Mouse (Mus musculus) hindbrain, embryonic 13.5 days (tissue): ENCODE results near the gene Igfbp2. TPM values are rescaled to one million over a fixed set of nuclear protein-coding genes. Genes with fewer than 3 reads are reported as not detected.
A peak's percentile ranks its signal among the peaks of the same experiment; 100 is the strongest.

Source experiments
- ATAC-seq: fragments of 200-750 bp; cut with Nextera tagmentation; 2 replicates; pipeline ENCODE4 v1.8.0; 2017; ENCODE audit warnings: moderate TSS enrichment; ENCODE audit not compliant: low FRiP score
- H3K27ac ChIP-seq: fragments of 300-500 bp; sonication (generic); 2 replicates; pipeline ENCODE4 v1.5.1; 2015; ENCODE audit warnings: inconsistent platforms, mild to moderate bottlenecking, moderate library complexity
- H3K27me3 ChIP-seq: fragments of 300-500 bp; sonication (generic); 2 replicates; pipeline ENCODE4 v1.6.1; 2015; ENCODE audit warnings: mild to moderate bottlenecking, inconsistent platforms
- H3K36me3 ChIP-seq: fragments of 300-500 bp; sonication (generic); 2 replicates; pipeline ENCODE4 v1.6.1; 2015; ENCODE audit warnings: mild to moderate bottlenecking, inconsistent platforms
- H3K4me1 ChIP-seq: fragments of 300-500 bp; sonication (generic); replicated peaks from 2 replicates; pipeline ENCODE4 v1.6.1; 2015; ENCODE audit warnings: inconsistent platforms
- H3K4me2 ChIP-seq: fragments of 300-500 bp; sonication (generic); 2 replicates; pipeline ENCODE4 v1.6.1; 2015; ENCODE audit warnings: inconsistent platforms, mild to moderate bottlenecking, moderate library complexity
- H3K4me3 ChIP-seq: fragments of 300-500 bp; sonication (generic); 2 replicates; pipeline ENCODE4 v1.5.1; 2015; ENCODE audit warnings: mild to moderate bottlenecking, inconsistent platforms
- H3K9ac ChIP-seq: fragments of 300-500 bp; sonication (generic); 2 replicates; pipeline ENCODE4 v1.6.1; 2015; ENCODE audit warnings: mild to moderate bottlenecking, inconsistent platforms
- H3K9me3 ChIP-seq: fragments of 300-500 bp; sonication (generic); 2 replicates; pipeline ENCODE4 v1.6.1; 2016; ENCODE audit warnings: inconsistent platforms
- WGBS: fragments of 180-500 bp; shearing (Covaris S2); methylation state at CpG from one replicate; pipeline ENCODE4 v1.1.7; 2015; 5-methylcytosine and 5-hydroxymethylcytosine counted together
- polyA plus RNA-seq: library from polyadenylated mRNA; unstranded; fragments of >200 nt; fragmentation: Nextera tagmentation; extraction: Ambion mirVana; gene quantifications from 2 replicates; pipeline ENCODE4 v1.2.1, GENCODE M21; 2015

The Igfbp2 gene
- polyA plus RNA-seq, 1 experiment from 2014 or later: 465 TPM

DNA sequence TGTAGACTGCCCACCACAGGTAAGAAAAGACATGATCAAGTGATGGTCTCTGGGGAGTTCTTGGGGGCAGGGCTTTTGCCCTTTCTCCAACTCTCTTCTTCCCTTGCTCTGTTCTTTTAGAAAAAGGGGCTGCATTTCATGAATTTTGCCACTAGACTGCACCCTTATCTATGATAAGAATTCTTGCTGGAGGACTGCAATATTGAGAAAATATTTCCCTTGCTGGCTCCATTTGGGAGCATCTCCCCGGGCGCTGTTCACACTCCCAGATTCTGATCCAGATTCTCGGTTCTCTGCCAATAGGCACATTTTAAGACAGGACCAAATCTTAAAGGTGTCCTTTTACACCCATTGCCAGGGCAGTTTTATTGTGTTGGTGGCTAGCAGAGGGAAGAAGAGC lies 51.8 kb downstream of the Igfbp2 start:
- H3K27me3 ChIP-seq: peaks cover 50% of the 10 kb centered on the region
- H3K36me3 ChIP-seq: no peaks in the 10 kb centered on the region
- 50% methylated on average over 3 of the region's 3 CpGs for WGBS
- H3K4me1 ChIP-seq: peaks cover 45% of the 10 kb centered on the region
- no peak overlapping the region for H3K27ac ChIP-seq
- H3K9ac ChIP-seq: no peak overlapping the region
- H3K4me2 ChIP-seq: peak overlapping the region; percentile 95; the same call in 1 of the 2 replicates
- no peaks in the 10 kb centered on the region for H3K9me3 ChIP-seq
- no peak for ATAC-seq
- no peak overlapping the region for H3K4me3 ChIP-seq

DNA sequence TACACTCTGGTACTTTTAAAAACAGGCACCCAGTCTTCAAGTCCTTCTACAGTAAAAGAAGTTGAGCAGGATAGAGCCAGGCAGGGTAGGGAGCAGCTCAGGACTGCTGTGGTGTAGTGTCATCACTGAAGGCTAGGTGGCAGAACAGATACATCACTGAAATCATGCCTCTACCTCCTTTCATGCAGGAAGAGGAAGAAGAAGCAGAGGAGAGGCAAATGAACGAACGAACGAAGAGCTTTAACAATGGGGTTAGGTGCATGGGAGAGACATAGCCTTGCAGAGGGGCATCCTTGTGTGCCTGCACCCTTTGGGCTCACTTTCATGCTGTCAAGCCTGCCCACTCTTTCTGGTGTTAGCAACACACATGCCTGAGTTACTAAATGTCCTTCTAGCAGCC lies 53.6 kb downstream of the Igfbp2 start:
- WGBS: 10% methylated on average over 3 of the region's 3 CpGs
- peaks cover 33% of the 10 kb centered on the region for H3K4me1 ChIP-seq
- no peak for ATAC-seq

DNA sequence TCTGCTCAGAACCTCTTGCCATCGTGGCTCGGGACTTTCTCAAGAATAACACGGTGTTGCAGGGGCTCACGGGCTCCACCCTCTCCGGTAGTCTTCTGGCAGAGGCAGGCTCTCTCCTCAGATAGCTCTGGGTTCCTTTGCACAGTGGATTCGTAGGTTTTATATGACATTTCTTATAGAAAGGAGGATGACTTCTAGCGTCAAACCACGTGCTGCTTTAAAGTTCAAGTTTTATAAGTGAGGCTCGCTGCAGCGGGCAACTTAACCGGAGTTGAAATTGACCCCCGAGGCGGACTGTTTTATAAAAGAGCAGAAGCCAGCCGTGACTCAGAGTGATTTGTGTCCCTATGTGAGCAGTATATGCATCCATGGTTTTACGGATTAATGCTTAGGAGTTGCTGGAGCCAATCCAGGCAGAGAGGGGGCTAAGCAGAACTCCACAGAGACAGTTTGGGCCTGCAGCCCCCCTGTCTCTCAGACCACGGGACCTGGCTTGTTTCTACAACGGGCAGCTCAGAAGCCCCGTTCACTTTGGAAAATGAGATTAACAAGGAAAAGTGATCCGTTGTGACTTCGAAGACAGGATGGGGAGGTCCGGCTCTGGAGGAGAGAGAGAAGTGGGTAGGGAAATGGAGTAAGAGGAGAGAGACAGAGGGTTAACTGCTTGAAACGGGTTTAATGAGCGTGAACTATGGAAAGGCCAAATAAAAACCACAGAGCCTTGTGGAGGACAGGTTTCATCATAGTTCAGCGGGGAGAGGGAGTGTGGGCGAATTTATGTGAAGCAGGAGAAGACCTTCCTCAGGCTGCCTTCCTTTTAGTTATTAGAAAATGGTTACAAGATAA lies 54.4 kb downstream of the Igfbp2 start:
- Histone ChIP-seq H3K36me3 (no peaks in the 10 kb centered on the region), H3K4me1 (peaks cover 25% of the 10 kb centered on the region), H3K27me3 (peaks cover 38% of the 10 kb centered on the region), H3K9me3 (no peaks in the 10 kb centered on the region), H3K27ac (no peak overlapping the region), H3K4me3 (no peak overlapping the region), H3K4me2 (peak overlapping the region; percentile 43), H3K9ac (no peak overlapping the region)
- no peak for ATAC-seq
- WGBS: 62% methylated on average over 25 of the region's 25 CpGs

More for the DNA sequence above, 53.6 kb downstream of the Igfbp2 start:
- Histone ChIP-seq H3K27ac (no peak overlapping the region), H3K36me3 (no peaks in the 10 kb centered on the region), H3K4me2 (peak overlapping the region; percentile 43), H3K27me3 (peaks cover 46% of the 10 kb centered on the region), H3K9me3 (no peaks in the 10 kb centered on the region), H3K4me3 (peak overlapping the region; percentile 19; the same call in 1 of the 2 replicates), H3K9ac (no peak overlapping the region)

DNA sequence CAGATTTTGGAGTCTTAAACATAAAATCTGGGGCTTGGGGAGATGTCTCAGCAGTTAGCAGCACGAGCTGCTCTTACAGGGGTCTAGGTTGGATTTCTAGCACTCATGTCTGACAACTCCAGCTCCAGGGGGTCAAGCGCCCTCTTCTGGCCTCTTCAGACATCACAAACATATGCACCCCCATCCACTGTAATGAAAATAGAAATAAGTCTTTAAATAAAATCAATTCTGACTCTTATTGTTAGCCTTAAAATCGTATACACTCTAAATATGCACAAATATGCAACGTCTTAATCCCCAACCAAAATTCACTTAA lies 55.0 kb downstream of the Igfbp2 start:
- 57% methylated on average over 4 of the region's 4 CpGs for WGBS
- peaks cover 32% of the 10 kb centered on the region for H3K27me3 ChIP-seq
- H3K9ac ChIP-seq: no peak overlapping the region
- H3K9me3 ChIP-seq: no peaks in the 10 kb centered on the region
- no peak for ATAC-seq
- peaks cover 19% of the 10 kb centered on the region for H3K4me1 ChIP-seq
- no peak overlapping the region for H3K4me2 ChIP-seq
- H3K4me3 ChIP-seq: no peak overlapping the region
- no peaks in the 10 kb centered on the region for H3K36me3 ChIP-seq
- no peak overlapping the region for H3K27ac ChIP-seq

DNA sequence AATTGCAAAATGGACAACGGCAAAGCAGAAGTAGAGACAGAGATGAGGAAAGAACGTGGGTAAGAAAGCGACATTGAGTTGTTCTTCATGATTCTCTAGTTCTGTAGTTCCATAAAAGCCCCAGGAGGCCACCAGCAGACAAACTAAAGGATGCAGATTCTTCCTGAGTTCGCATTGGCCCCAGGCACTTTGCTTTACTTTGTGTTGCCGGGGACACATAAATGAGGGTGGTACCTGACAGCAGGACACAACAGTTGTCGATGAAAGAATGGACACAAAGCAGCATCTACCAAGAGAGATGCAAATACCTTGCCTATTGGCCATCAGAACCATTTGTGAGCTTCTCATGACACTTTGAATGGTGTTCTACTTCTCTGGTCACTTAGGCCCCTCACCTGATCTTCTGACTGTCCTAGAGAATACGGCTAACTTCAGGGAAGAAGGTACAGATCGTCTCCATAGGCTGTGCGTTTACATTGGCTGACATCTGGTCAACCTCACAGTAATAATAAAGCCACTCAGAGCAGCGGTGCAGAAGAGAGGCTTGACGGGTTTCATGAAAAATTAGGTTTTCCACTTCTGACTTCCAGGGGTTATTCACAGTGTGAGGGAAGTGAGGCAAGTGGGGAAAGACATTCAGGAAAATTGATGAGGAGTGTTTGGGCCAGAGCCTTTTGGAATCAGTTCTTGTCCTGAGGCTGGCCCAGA lies 61.0 kb downstream of the Igfbp2 start:
- Histone ChIP-seq H3K4me2 (no peak overlapping the region), H3K27me3 (0 out of 2 replicates have a peak, but pooled peaks cover 3% of the 10 kb centered on the region), H3K27ac (no peak overlapping the region), H3K9me3 (no peaks in the 10 kb centered on the region), H3K4me1 (no peaks in the 10 kb centered on the region), H3K4me3 (no peak overlapping the region), H3K36me3 (no peaks in the 10 kb centered on the region), H3K9ac (no peak overlapping the region)
- no peak for ATAC-seq
- 85% methylated on average over 11 of the region's 11 CpGs for WGBS

DNA sequence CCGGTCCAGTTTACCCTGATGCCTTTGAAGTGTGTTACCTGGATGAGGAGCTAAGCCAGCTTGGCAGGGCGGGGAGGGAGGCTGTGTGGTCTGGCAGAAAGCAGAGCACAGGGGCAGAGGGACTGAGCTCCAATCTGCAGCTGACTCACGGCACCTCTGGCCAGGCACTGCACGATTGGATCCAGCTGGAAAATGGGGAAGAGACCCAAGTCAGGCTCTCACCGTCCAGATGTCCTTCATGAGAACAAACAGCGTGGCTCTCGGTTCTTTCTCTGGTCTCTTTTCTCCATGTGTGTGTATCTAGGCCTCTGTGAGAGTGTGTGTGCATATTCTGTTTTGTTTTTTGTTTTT lies 61.5 kb downstream of the Igfbp2 start:
- 87% methylated on average over 7 of the region's 7 CpGs for WGBS
- Histone ChIP-seq H3K27me3 (0 out of 2 replicates have a peak, but pooled peaks cover 3% of the 10 kb centered on the region), H3K36me3 (no peaks in the 10 kb centered on the region), H3K4me2 (no peak overlapping the region), H3K4me1 (no peaks in the 10 kb centered on the region), H3K27ac (no peak overlapping the region), H3K9ac (no peak overlapping the region), H3K9me3 (no peaks in the 10 kb centered on the region), H3K4me3 (no peak overlapping the region)
- ATAC-seq: no peak

DNA sequence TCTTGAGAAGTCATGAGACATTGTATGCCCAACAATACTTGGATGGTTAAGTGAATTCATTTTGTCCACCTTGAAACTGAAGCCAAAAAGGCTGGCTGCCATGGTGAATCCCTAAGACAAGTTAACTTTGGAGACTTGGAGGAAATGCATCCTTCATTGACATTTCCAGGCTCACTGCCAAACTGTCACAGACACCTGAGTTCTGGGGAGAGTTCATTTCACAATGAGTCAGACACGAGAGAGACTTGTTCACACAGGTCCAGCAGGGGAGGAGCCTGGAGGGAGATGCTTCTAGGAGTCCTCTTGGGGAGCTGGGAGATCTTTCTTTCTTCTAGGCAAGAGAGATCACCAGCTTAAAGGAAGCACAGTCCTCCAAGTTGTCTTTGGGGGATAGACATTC lies 63.6 kb downstream of the Igfbp2 start:
- no peaks in the 10 kb centered on the region for H3K4me1 ChIP-seq
- no peak overlapping the region for H3K4me3 ChIP-seq
- H3K27ac ChIP-seq: no peak overlapping the region
- H3K27me3 ChIP-seq: 0 out of 2 replicates have a peak, but pooled peaks cover 3% of the 10 kb centered on the region
- ATAC-seq: no peak
- 66% methylated on average over 1 of the region's 1 CpGs for WGBS
- no peaks in the 10 kb centered on the region for H3K9me3 ChIP-seq
- H3K36me3 ChIP-seq: no peaks in the 10 kb centered on the region
- no peak overlapping the region for H3K9ac ChIP-seq
- H3K4me2 ChIP-seq: no peak overlapping the region

DNA sequence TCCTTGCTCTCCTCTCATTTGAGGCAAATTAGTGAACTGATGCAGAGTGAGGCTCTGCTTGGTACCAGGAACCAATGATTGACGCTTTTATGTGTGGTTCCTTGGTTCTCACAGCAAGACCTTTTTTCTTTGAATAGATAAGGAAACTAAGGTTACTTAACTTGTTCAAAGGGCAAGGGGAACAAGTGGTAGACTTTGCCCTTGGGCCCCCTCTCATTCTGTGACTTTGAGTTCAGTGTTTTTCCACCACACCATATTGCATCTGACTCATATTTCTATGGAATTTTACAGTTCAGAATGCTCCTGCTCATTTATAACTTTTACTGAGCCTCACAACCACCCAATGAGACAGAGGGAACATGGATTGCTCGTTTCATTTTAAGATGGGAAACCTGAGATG lies 71.5 kb downstream of the Igfbp2 start:
- no peak for ATAC-seq
- no peaks in the 10 kb centered on the region for H3K36me3 ChIP-seq
- WGBS: 76% methylated on average over 2 of the region's 2 CpGs
- H3K4me3 ChIP-seq: no peak overlapping the region
- no peaks in the 10 kb centered on the region for H3K9me3 ChIP-seq
- H3K9ac ChIP-seq: no peak overlapping the region
- H3K27ac ChIP-seq: no peak overlapping the region
- H3K4me1 ChIP-seq: no peaks in the 10 kb centered on the region
- H3K4me2 ChIP-seq: no peak overlapping the region
- no peaks in the 10 kb centered on the region for H3K27me3 ChIP-seq

Other genes starting within 250 kb of the Igfbp2 start
- 24.7 and 25.4 TPM in 2 replicates for gene Smarcal1, start 241.3 kb upstream of the Igfbp2 start, polyA plus RNA-seq
- not detected in 2 replicates for gene Ankar, start 123.9 kb upstream of the Igfbp2 start, polyA plus RNA-seq
- gene Rpl37a, start 113.2 kb upstream of the Igfbp2 start, polyA plus RNA-seq: 1,191 and 1,281 TPM in 2 replicates
- gene Igfbp5, start 50.4 kb downstream of the Igfbp2 start, polyA plus RNA-seq: 60.5 and 68.4 TPM in 2 replicates
- not detected in 2 replicates for gene Tnp1, start 191.4 kb downstream of the Igfbp2 start, polyA plus RNA-seq